Mouse (Mus musculus) liver, embryonic 13.5 days (tissue): ENCODE measurements around the gene Fbxl12. TPM values are rescaled to one million over a fixed set of nuclear protein-coding genes. Genes with fewer than 3 reads are reported as not detected.

ENCODE experiments used
- ATAC-seq: fragments of 200-750 bp; cut with Nextera tagmentation; 2 replicates; pipeline ENCODE4 v1.8.0; 2017; ENCODE audit warnings: low read depth, mild to moderate bottlenecking, moderate number of reproducible peaks, moderate library complexity
- DNase-seq: peaks from one replicate; pipeline ENCODE4 v3.0.0; 2022
- H3K27ac ChIP-seq: fragments of 300-500 bp; sonication (generic); 2 replicates; pipeline ENCODE4 v1.5.1; 2015; ENCODE audit warnings: moderate library complexity, mild to moderate bottlenecking, inconsistent platforms
- H3K27me3 ChIP-seq: fragments of 300-500 bp; sonication (generic); 2 replicates; pipeline ENCODE4 v1.6.1; 2015; ENCODE audit warnings: mild to moderate bottlenecking, inconsistent platforms
- H3K36me3 ChIP-seq: fragments of 300-500 bp; sonication (generic); 2 replicates; pipeline ENCODE4 v1.6.1; 2015; ENCODE audit warnings: mild to moderate bottlenecking, inconsistent platforms
- H3K4me1 ChIP-seq: fragments of 300-500 bp; sonication (generic); replicated peaks from 2 replicates; pipeline ENCODE4 v1.6.1; 2015; ENCODE audit warnings: inconsistent platforms
- H3K4me2 ChIP-seq: fragments of 300-500 bp; sonication (generic); 2 replicates; pipeline ENCODE4 v1.6.1; 2015; ENCODE audit warnings: inconsistent platforms, mild to moderate bottlenecking, moderate library complexity
- H3K4me3 ChIP-seq: fragments of 300-500 bp; sonication (generic); replicated peaks from 2 replicates; pipeline ENCODE4 v1.5.1; 2015; ENCODE audit warnings: mild to moderate bottlenecking, inconsistent platforms
- H3K9ac ChIP-seq: fragments of 300-500 bp; sonication (generic); 2 replicates; pipeline ENCODE4 v1.6.1; 2015; ENCODE audit warnings: mild to moderate bottlenecking, inconsistent platforms
- H3K9me3 ChIP-seq: fragments of 300-500 bp; sonication (generic); replicated peaks from 2 replicates; pipeline ENCODE4 v1.6.1; 2016; ENCODE audit warnings: inconsistent platforms
- WGBS: fragments of 180-500 bp; shearing (Covaris S2); methylation state at CpG from one replicate; pipeline ENCODE4 v1.1.7; 2015; ENCODE audit not compliant: insufficient replicate concordance; 5-methylcytosine and 5-hydroxymethylcytosine counted together
- polyA plus RNA-seq: library from polyadenylated mRNA; unstranded; fragments of >200 nt; fragmentation: Nextera tagmentation; extraction: Ambion mirVana; gene quantifications from 2 replicates; pipeline ENCODE4 v1.2.1, GENCODE M21; 2015

The Fbxl12 gene
- polyA plus RNA-seq, 1 experiment from 2014 or later: 4.0 TPM

- H3K27me3 ChIP-seq: no peaks in the 10 kb centered on the region
- 74% methylated on average over 2 of the region's 2 CpGs for WGBS
- H3K4me1 ChIP-seq: no peaks in the 10 kb centered on the region
- no peak overlapping the region for H3K4me2 ChIP-seq
- DNase-seq: no peak
- no peaks in the 10 kb centered on the region for H3K9me3 ChIP-seq
- H3K4me3 ChIP-seq: no peak overlapping the region
- H3K9ac ChIP-seq: no peak overlapping the region
- no peak for ATAC-seq
- no peak overlapping the region for H3K27ac ChIP-seq
- H3K36me3 ChIP-seq: no peaks in the 10 kb centered on the region
These were observed 13.2 kb downstream of the Fbxl12 start for GRCm38 (mm10) chr9:20631332-20631731.

- Histone ChIP-seq H3K36me3 (no peaks in the 10 kb centered on the region), H3K9ac (no peak overlapping the region), H3K4me1 (no peaks in the 10 kb centered on the region), H3K27ac (no peak overlapping the region), H3K9me3 (no peaks in the 10 kb centered on the region), H3K4me3 (no peak overlapping the region), H3K27me3 (no peaks in the 10 kb centered on the region), H3K4me2 (no peak overlapping the region)
- WGBS: 66% methylated on average over 2 of the region's 2 CpGs
- ATAC-seq (no peak), DNase-seq (no peak)
These were observed 27.9 kb downstream of the Fbxl12 start for GRCm38 (mm10) chr9:20616685-20617084.

GRCm38 (mm10) chr9:20611976-20612375 lies 32.6 kb downstream of the Fbxl12 start:
- Histone ChIP-seq H3K4me2 (no peak overlapping the region), H3K4me3 (no peak overlapping the region), H3K36me3 (no peaks in the 10 kb centered on the region), H3K9me3 (no peaks in the 10 kb centered on the region), H3K9ac (no peak overlapping the region), H3K27ac (no peak overlapping the region), H3K4me1 (peaks cover under 1% of the 10 kb centered on the region), H3K27me3 (no peaks in the 10 kb centered on the region)
- no peak for ATAC-seq
- no peak for DNase-seq
- WGBS: 64% methylated on average over 5 of the region's 5 CpGs

GRCm38 (mm10) chr9:20609831-20610464 lies 34.6 kb downstream of the Fbxl12 start:
- no peak for DNase-seq
- Histone ChIP-seq H3K9me3 (no peaks in the 10 kb centered on the region), H3K9ac (no peak overlapping the region), H3K4me1 (peaks cover 7% of the 10 kb centered on the region), H3K27me3 (no peaks in the 10 kb centered on the region), H3K4me3 (no peak overlapping the region), H3K27ac (no peak overlapping the region), H3K4me2 (no peak overlapping the region), H3K36me3 (no peaks in the 10 kb centered on the region)
- WGBS: 59% methylated on average over 5 of the region's 5 CpGs
- ATAC-seq: no peak

GRCm38 (mm10) chr9:20607100-20607974 lies 37.2 kb downstream of the Fbxl12 start:
- H3K27ac ChIP-seq: peak overlapping the region; percentile 88
- WGBS: under 1% methylated on average over 57 of the region's 57 CpGs
- H3K9me3 ChIP-seq: no peaks in the 10 kb centered on the region
- H3K4me2 ChIP-seq: peak overlapping the region; percentile 86
- peaks cover 7% of the 10 kb centered on the region for H3K4me1 ChIP-seq
- H3K36me3 ChIP-seq: no peaks in the 10 kb centered on the region
- ATAC-seq (peak; percentile 88), DNase-seq (peak; percentile 79)
- H3K9ac ChIP-seq: peak overlapping the region; percentile 83
- H3K27me3 ChIP-seq: no peaks in the 10 kb centered on the region
- peak overlapping the region; percentile 79 for H3K4me3 ChIP-seq

GRCm38 (mm10) chr9:20606269-20606668 lies 38.3 kb downstream of the Fbxl12 start:
- Histone ChIP-seq H3K27me3 (no peaks in the 10 kb centered on the region), H3K4me2 (peak overlapping the region; percentile 86; the same call in 1 of the 2 replicates), H3K36me3 (no peaks in the 10 kb centered on the region), H3K4me1 (peaks cover 7% of the 10 kb centered on the region), H3K9ac (peak overlapping the region; percentile 83; the same call in 1 of the 2 replicates), H3K9me3 (no peaks in the 10 kb centered on the region), H3K4me3 (no peak overlapping the region), H3K27ac (no peak overlapping the region)
- DNase-seq (no peak), ATAC-seq (no peak)
- 77% methylated on average over 1 of the region's 1 CpGs for WGBS

GRCm38 (mm10) chr9:20601270-20601669 lies 43.3 kb downstream of the Fbxl12 start:
- H3K36me3 ChIP-seq: no peaks in the 10 kb centered on the region
- H3K9me3 ChIP-seq: no peaks in the 10 kb centered on the region
- H3K4me2 ChIP-seq: no peak overlapping the region
- no peaks in the 10 kb centered on the region for H3K27me3 ChIP-seq
- H3K9ac ChIP-seq: no peak overlapping the region
- 55% methylated on average over 6 of the region's 6 CpGs for WGBS
- no peak overlapping the region for H3K4me3 ChIP-seq
- H3K27ac ChIP-seq: no peak overlapping the region
- no peak for ATAC-seq
- no peak for DNase-seq
- no peaks in the 10 kb centered on the region for H3K4me1 ChIP-seq

GRCm38 (mm10) chr9:20581175-20581634 lies 63.4 kb downstream of the Fbxl12 start, which contains the start of gene Zfp846:
Zfp846 (plus strand) TSS chr9:20581291.
- Histone ChIP-seq H3K9ac (peak within 1 kb of the TSS; percentile 69), H3K27ac (peak within 1 kb of the TSS; percentile 43; the same call in 1 of the 2 replicates), H3K4me2 (peak within 1 kb of the TSS; percentile 84), H3K4me1 (peaks cover 15% of the 10 kb centered on the region), H3K27me3 (peaks cover 3% of the 10 kb centered on the region; the same call in 1 of the 2 replicates), H3K4me3 (peak within 1 kb of the TSS; percentile 69), H3K9me3 (no peaks in the 10 kb centered on the region), H3K36me3 (peaks cover 5% of the 10 kb centered on the region; the same call in 1 of the 2 replicates)
- ATAC-seq (peak; percentile 95), DNase-seq (peak; percentile 89)
- under 1% methylated on average over 30 of the region's 30 CpGs for WGBS

- no peaks in the 10 kb centered on the region for H3K9me3 ChIP-seq
- no peak overlapping the region for H3K4me2 ChIP-seq
- ATAC-seq: no peak
- no peak for DNase-seq
- no peak overlapping the region for H3K27ac ChIP-seq
- H3K9ac ChIP-seq: no peak overlapping the region
- H3K4me1 ChIP-seq: peaks cover 7% of the 10 kb centered on the region
- no peak overlapping the region for H3K4me3 ChIP-seq
- WGBS: 66% methylated on average over 2 of the region's 2 CpGs
- H3K27me3 ChIP-seq: peaks cover 3% of the 10 kb centered on the region; the same call in 1 of the 2 replicates
- no peaks in the 10 kb centered on the region for H3K36me3 ChIP-seq
These were observed 68.0 kb downstream of the Fbxl12 start for GRCm38 (mm10) chr9:20576591-20576990.

- H3K4me1 ChIP-seq: no peaks in the 10 kb centered on the region
- no peaks in the 10 kb centered on the region for H3K27me3 ChIP-seq
- ATAC-seq (no peak), DNase-seq (no peak)
- no peaks in the 10 kb centered on the region for H3K36me3 ChIP-seq
- H3K9ac ChIP-seq: no peak overlapping the region
- no peak overlapping the region for H3K4me3 ChIP-seq
- H3K9me3 ChIP-seq: no peaks in the 10 kb centered on the region
- H3K4me2 ChIP-seq: no peak overlapping the region
- H3K27ac ChIP-seq: no peak overlapping the region
These were observed 73.5 kb downstream of the Fbxl12 start for GRCm38 (mm10) chr9:20571060-20571459.
